Mouse (Mus musculus) liver, adult 2 months (tissue): Measurements from ENCODE around the gene Trmt1l.

Source experiments
- CTCF ChIP-seq: fragments of 200-500 bp; IDR thresholded peaks from 2 replicates; pipeline ENCODE4 v1.5.1; 2011; ENCODE audit warnings: low read depth, low read length, control low read depth
- POLR2A ChIP-seq: fragments of 200-500 bp; IDR thresholded peaks from 2 replicates; pipeline ENCODE4 v1.6.1; 2011; ENCODE audit warnings: low read length, control low read depth; ENCODE audit not compliant: insufficient read depth; ENCODE audit errors: extremely low read depth

DNA sequence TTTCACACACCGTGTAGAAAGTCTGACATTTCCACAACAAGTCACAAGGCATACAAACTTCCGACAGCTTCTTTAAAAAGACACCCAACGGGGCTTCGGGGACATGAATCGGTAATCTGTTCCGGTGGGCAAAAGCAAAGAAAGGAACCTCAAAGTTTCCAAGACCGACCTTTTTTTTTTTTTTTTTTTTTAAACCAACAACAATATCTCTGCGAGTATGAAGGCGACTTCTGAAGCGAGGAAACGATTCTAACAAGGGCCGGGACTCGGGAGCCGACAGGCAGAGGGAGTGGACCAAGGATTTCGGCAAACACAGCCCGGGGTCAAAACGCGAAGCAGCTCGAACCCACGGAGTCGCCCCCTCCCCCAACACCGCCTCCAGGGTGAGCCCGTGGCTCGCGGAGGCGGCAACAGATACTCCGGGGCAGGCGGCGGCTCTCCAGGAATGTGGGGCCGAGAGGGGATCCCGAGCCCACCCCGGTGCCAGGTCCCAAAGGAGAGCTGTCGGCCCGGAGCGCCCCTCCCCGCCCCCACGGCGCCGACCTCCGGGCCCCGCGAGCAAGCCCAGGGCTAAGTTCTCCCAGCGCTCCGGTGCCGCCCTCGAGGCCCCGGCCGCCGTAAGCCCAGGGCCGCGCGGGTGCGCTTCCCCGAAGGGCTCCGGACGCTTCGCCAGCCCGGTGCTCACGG is 71.6 kb downstream of the Trmt1l start:
- TF ChIP-seq POLR2A (no peak), CTCF (no peak)
